Mouse (Mus musculus) hindbrain, embryonic 10.5 days (tissue): ENCODE results near the gene Shc3. TPM values are rescaled to one million over a fixed set of nuclear protein-coding genes. Genes with fewer than 3 reads are reported as not detected.

Experiments used
- DNase-seq: peaks from one replicate; pipeline ENCODE4 v3.0.0-alpha.2; 2017; ENCODE audit warnings: low spot score
- H3K27ac ChIP-seq: fragments of 300-500 bp; sonication (generic); 2 replicates; pipeline ENCODE4 v1.5.1; 2016; ENCODE audit warnings: mild to moderate bottlenecking, moderate library complexity
- H3K27me3 ChIP-seq: fragments of 300-500 bp; sonication (generic); 2 replicates; pipeline ENCODE4 v1.6.1; 2016; ENCODE audit warnings: mild to moderate bottlenecking; ENCODE audit not compliant: poor library complexity, insufficient read depth, severe bottlenecking
- H3K36me3 ChIP-seq: fragments of 300-500 bp; sonication (generic); 2 replicates; pipeline ENCODE4 v1.6.1; 2016; ENCODE audit warnings: mild to moderate bottlenecking, moderate library complexity
- H3K4me1 ChIP-seq: fragments of 300-500 bp; sonication (generic); replicated peaks from 2 replicates; pipeline ENCODE4 v1.6.1; 2016; ENCODE audit warnings: mild to moderate bottlenecking
- H3K4me3 ChIP-seq: fragments of 300-500 bp; sonication (generic); 2 replicates; pipeline ENCODE4 v1.5.1; 2016; ENCODE audit warnings: mild to moderate bottlenecking, moderate library complexity
- H3K9me3 ChIP-seq: fragments of 300-500 bp; sonication (generic); 2 replicates; pipeline ENCODE4 v1.6.1; 2016; ENCODE audit warnings: mild to moderate bottlenecking, moderate library complexity
- WGBS: fragments of 180-500 bp; shearing (Covaris S2); methylation state at CpG from one replicate; pipeline ENCODE4 v1.1.7; 2016; 5-methylcytosine and 5-hydroxymethylcytosine counted together
- polyA plus RNA-seq: library from polyadenylated mRNA; unstranded; fragments of >200 nt; fragmentation: Nextera tagmentation; extraction: Ambion mirVana; gene quantifications from 2 replicates; pipeline ENCODE4 v1.2.1, GENCODE M21; 2016

Gene Shc3
- polyA plus RNA-seq, 1 experiment from 2014 or later, result 3.2 TPM

- Histone ChIP-seq H3K4me3 (no peak overlapping the region), H3K27ac (no peak overlapping the region), H3K27me3 (no peaks in the 10 kb centered on the region), H3K9me3 (no peaks in the 10 kb centered on the region), H3K4me1 (peaks cover 5% of the 10 kb centered on the region; the same call in 1 of the 2 replicates), H3K36me3 (peaks cover 20% of the 10 kb centered on the region; the same call in 1 of the 2 replicates)
- no peak for DNase-seq
- WGBS, result 57% methylated on average over 4 of the region's 4 CpGs
These were observed 112.9 kb downstream of the Shc3 start for GRCm38 (mm10) chr13:51456190-51456878.

- H3K27me3 ChIP-seq, result no peaks in the 10 kb centered on the region
These were observed 122.7 kb downstream of the Shc3 start for GRCm38 (mm10) chr13:51446550-51446949.

GRCm38 (mm10) chr13:51442922-51443321 is 126.3 kb downstream of the Shc3 start:
- no peak overlapping the region for H3K27ac ChIP-seq
- no peak overlapping the region for H3K4me3 ChIP-seq
- H3K4me1 ChIP-seq, result no peaks in the 10 kb centered on the region
- no peaks in the 10 kb centered on the region for H3K27me3 ChIP-seq
- H3K9me3 ChIP-seq, result peaks cover 3% of the 10 kb centered on the region; the same call in 1 of the 2 replicates
- 89% methylated on average over 8 of the region's 8 CpGs for WGBS
- peaks cover 12% of the 10 kb centered on the region for H3K36me3 ChIP-seq
- no peak for DNase-seq

More at GRCm38 (mm10) chr13:51446550-51446949, 122.7 kb downstream of the Shc3 start:
- no peaks in the 10 kb centered on the region for H3K9me3 ChIP-seq
- DNase-seq, result no peak
- no peak overlapping the region for H3K27ac ChIP-seq
- H3K4me1 ChIP-seq, result no peaks in the 10 kb centered on the region
- 84% methylated on average over 4 of the region's 4 CpGs for WGBS
- H3K36me3 ChIP-seq, result peaks cover 12% of the 10 kb centered on the region
- no peak overlapping the region for H3K4me3 ChIP-seq

GRCm38 (mm10) chr13:51437105-51438085 is 131.8 kb downstream of the Shc3 start:
- Histone ChIP-seq H3K27me3 (no peaks in the 10 kb centered on the region), H3K27ac (no peak overlapping the region), H3K4me1 (0 out of 2 replicates have a peak, but pooled peaks cover 3% of the 10 kb centered on the region), H3K9me3 (peaks cover 3% of the 10 kb centered on the region; the same call in 1 of the 2 replicates), H3K4me3 (no peak overlapping the region), H3K36me3 (peaks cover 8% of the 10 kb centered on the region; the same call in 1 of the 2 replicates)
- 75% methylated on average over 14 of the region's 14 CpGs for WGBS
- DNase-seq, result no peak

GRCm38 (mm10) chr13:51435146-51435545 is 134.1 kb downstream of the Shc3 start:
- Histone ChIP-seq H3K4me1 (0 out of 2 replicates have a peak, but pooled peaks cover 3% of the 10 kb centered on the region), H3K9me3 (peaks cover 3% of the 10 kb centered on the region; the same call in 1 of the 2 replicates), H3K36me3 (no peaks in the 10 kb centered on the region), H3K4me3 (no peak overlapping the region), H3K27ac (no peak overlapping the region), H3K27me3 (no peaks in the 10 kb centered on the region)
- DNase-seq, result no peak
- WGBS, result 61% methylated on average over 2 of the region's 2 CpGs

- no peaks in the 10 kb centered on the region for H3K27me3 ChIP-seq
- H3K4me3 ChIP-seq, result no peak overlapping the region
- DNase-seq, result no peak
- 0 out of 2 replicates have a peak, but pooled peaks cover 3% of the 10 kb centered on the region for H3K4me1 ChIP-seq
- H3K36me3 ChIP-seq, result no peaks in the 10 kb centered on the region
- H3K9me3 ChIP-seq, result peaks cover 3% of the 10 kb centered on the region; the same call in 1 of the 2 replicates
- H3K27ac ChIP-seq, result no peak overlapping the region
- WGBS, result 73% methylated on average over 2 of the region's 2 CpGs
These were observed 134.8 kb downstream of the Shc3 start for GRCm38 (mm10) chr13:51434460-51434859.

GRCm38 (mm10) chr13:51433371-51433770 is 135.8 kb downstream of the Shc3 start:
- H3K27me3 ChIP-seq, result no peaks in the 10 kb centered on the region
- 0 out of 2 replicates have a peak, but pooled peaks cover 3% of the 10 kb centered on the region for H3K4me1 ChIP-seq
- H3K9me3 ChIP-seq, result peaks cover 3% of the 10 kb centered on the region; the same call in 1 of the 2 replicates
- no peak overlapping the region for H3K4me3 ChIP-seq
- H3K36me3 ChIP-seq, result no peaks in the 10 kb centered on the region
- H3K27ac ChIP-seq, result no peak overlapping the region
- WGBS, result 71% methylated on average over 3 of the region's 3 CpGs
- no peak for DNase-seq

GRCm38 (mm10) chr13:51425662-51426443 is 143.4 kb downstream of the Shc3 start:
- Histone ChIP-seq H3K4me1 (0 out of 2 replicates have a peak, but pooled peaks cover 2% of the 10 kb centered on the region), H3K27me3 (no peaks in the 10 kb centered on the region), H3K4me3 (no peak overlapping the region), H3K27ac (no peak overlapping the region), H3K36me3 (no peaks in the 10 kb centered on the region), H3K9me3 (no peaks in the 10 kb centered on the region)
- DNase-seq, result no peak
- WGBS, result 86% methylated on average over 4 of the region's 4 CpGs

GRCm38 (mm10) chr13:51424647-51425046 is 144.6 kb downstream of the Shc3 start:
- Histone ChIP-seq H3K4me1 (0 out of 2 replicates have a peak, but pooled peaks cover 2% of the 10 kb centered on the region), H3K36me3 (peaks cover 4% of the 10 kb centered on the region), H3K9me3 (no peaks in the 10 kb centered on the region), H3K4me3 (no peak overlapping the region), H3K27ac (no peak overlapping the region), H3K27me3 (no peaks in the 10 kb centered on the region)
- DNase-seq, result peak; percentile 66
- 21% methylated on average over 5 of the region's 5 CpGs for WGBS

GRCm38 (mm10) chr13:51423647-51424046 is 145.6 kb downstream of the Shc3 start:
- H3K4me1 ChIP-seq, result peaks cover 5% of the 10 kb centered on the region
- no peak overlapping the region for H3K27ac ChIP-seq
- H3K36me3 ChIP-seq, result peaks cover 10% of the 10 kb centered on the region
- no peak for DNase-seq
- H3K9me3 ChIP-seq, result no peaks in the 10 kb centered on the region
- WGBS, result 79% methylated on average over 9 of the region's 9 CpGs
- no peaks in the 10 kb centered on the region for H3K27me3 ChIP-seq
- no peak overlapping the region for H3K4me3 ChIP-seq

GRCm38 (mm10) chr13:51420861-51421260 is 148.4 kb downstream of the Shc3 start:
- Histone ChIP-seq H3K27me3 (no peaks in the 10 kb centered on the region), H3K27ac (no peak overlapping the region), H3K4me1 (peaks cover 29% of the 10 kb centered on the region), H3K9me3 (no peaks in the 10 kb centered on the region), H3K4me3 (no peak overlapping the region), H3K36me3 (peaks cover 10% of the 10 kb centered on the region)
- WGBS, result 87% methylated on average over 9 of the region's 9 CpGs
- no peak for DNase-seq

- 89% methylated on average over 15 of the region's 15 CpGs for WGBS
These were observed 149.7 kb downstream of the Shc3 start for GRCm38 (mm10) chr13:51419501-51419900.

More at GRCm38 (mm10) chr13:51419501-51419900, 149.7 kb downstream of the Shc3 start:
- no peak overlapping the region for H3K27ac ChIP-seq
- peaks cover 12% of the 10 kb centered on the region for H3K9me3 ChIP-seq
- no peak overlapping the region for H3K4me3 ChIP-seq
- peaks cover 23% of the 10 kb centered on the region for H3K36me3 ChIP-seq
- H3K27me3 ChIP-seq, result no peaks in the 10 kb centered on the region
- no peak for DNase-seq
- H3K4me1 ChIP-seq, result peaks cover 27% of the 10 kb centered on the region
